Mouse (Mus musculus) forebrain, embryonic 14.5 days (tissue): Measurements from ENCODE around the gene Slc7a11. TPM values are rescaled to one million over a fixed set of nuclear protein-coding genes. Genes with fewer than 3 reads are reported as not detected.
A peak's percentile ranks its signal among the peaks of the same experiment; 100 is the strongest.

Experiments
- ATAC-seq: fragments of 200-750 bp; cut with Nextera tagmentation; 2 replicates; pipeline ENCODE4 v1.8.0; 2017; ENCODE audit warnings: mild to moderate bottlenecking, moderate library complexity
- DNase-seq: peaks from one replicate; pipeline ENCODE4 v3.0.0-alpha.2; 2015; ENCODE audit warnings: low spot score
- H3K27ac ChIP-seq: fragments of 300-500 bp; sonication (generic); 2 replicates; pipeline ENCODE4 v1.5.1; 2014; ENCODE audit warnings: low read depth, mild to moderate bottlenecking, control low read depth, low read length, moderate library complexity
- H3K27me3 ChIP-seq: fragments of 300-500 bp; sonication (generic); replicated peaks from 2 replicates; pipeline ENCODE4 v1.6.1; 2014; ENCODE audit warnings: low read length, control low read depth, mixed read lengths; ENCODE audit not compliant: control insufficient read depth, insufficient read depth
- H3K36me3 ChIP-seq: fragments of 300-500 bp; sonication (generic); 2 replicates; pipeline ENCODE4 v1.6.1; 2014; ENCODE audit warnings: low read length, control low read depth; ENCODE audit not compliant: control insufficient read depth, insufficient read depth
- H3K4me1 ChIP-seq: fragments of 300-500 bp; sonication (generic); 2 replicates; pipeline ENCODE4 v1.6.1; 2014; ENCODE audit warnings: antibody characterized with exemption, low read length, control low read depth; ENCODE audit not compliant: control insufficient read depth, insufficient read depth
- H3K4me2 ChIP-seq: fragments of 300-500 bp; sonication (generic); 2 replicates; pipeline ENCODE4 v1.6.1; 2014; ENCODE audit warnings: mild to moderate bottlenecking, control low read depth, low read length
- H3K4me3 ChIP-seq: fragments of 300-500 bp; sonication (generic); 2 replicates; pipeline ENCODE4 v1.5.1; 2014; ENCODE audit warnings: low read depth, low read length, control low read depth
- H3K9ac ChIP-seq: fragments of 300-500 bp; sonication (generic); 2 replicates; pipeline ENCODE4 v1.6.1; 2014; ENCODE audit warnings: mild to moderate bottlenecking, low read length, control low read depth, moderate library complexity
- H3K9me3 ChIP-seq: fragments of 300-500 bp; sonication (generic); replicated peaks from 2 replicates; pipeline ENCODE4 v1.6.1; 2016; ENCODE audit warnings: low read length, control low read depth, mixed read lengths; ENCODE audit not compliant: control insufficient read depth
- WGBS: fragments of 180-500 bp; shearing (Covaris S2); extraction: QIAGEN DNeasy Blood & Tissue Kit; methylation state at CpG from one replicate; pipeline ENCODE4 v1.1.7; 2014; 5-methylcytosine and 5-hydroxymethylcytosine counted together
- polyA plus RNA-seq: library from polyadenylated mRNA; unstranded; fragments of >200 nt; fragmentation: Nextera tagmentation; extraction: Ambion mirVana; gene quantifications from 2 replicates; pipeline ENCODE4 v1.2.1, GENCODE M21; 2014

The Slc7a11 gene
- polyA plus RNA-seq, 1 experiment from 2014 or later: 1.9 TPM

DNA sequence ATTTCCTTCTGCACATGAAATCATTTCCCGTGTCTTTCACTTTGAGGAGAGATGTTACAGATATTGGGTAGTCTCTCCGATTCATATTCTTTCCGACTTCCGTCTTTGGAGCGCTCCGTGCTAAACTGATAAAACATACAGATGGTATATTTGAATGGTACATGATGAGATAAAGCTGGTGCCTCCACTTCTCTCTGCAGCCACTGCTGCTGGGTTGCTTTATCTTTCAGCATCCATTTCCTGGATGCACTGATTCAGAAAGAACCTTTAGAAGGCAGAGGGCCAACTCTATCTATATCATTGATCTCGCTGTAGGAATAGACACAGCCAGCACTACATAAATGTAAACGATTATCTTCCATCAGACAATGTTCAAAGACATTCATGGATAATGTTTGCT lies 12.6 kb downstream of the Slc7a11 start:
- DNase-seq: no peak
- H3K27ac ChIP-seq: no peak overlapping the region
- no peak for ATAC-seq
- WGBS: 97% methylated on average over 8 of the region's 8 CpGs
- no peak overlapping the region for H3K4me3 ChIP-seq
- no peak overlapping the region for H3K4me2 ChIP-seq
- no peaks in the 10 kb centered on the region for H3K4me1 ChIP-seq
- no peaks in the 10 kb centered on the region for H3K36me3 ChIP-seq
- no peak overlapping the region for H3K9ac ChIP-seq
- no peaks in the 10 kb centered on the region for H3K9me3 ChIP-seq
- H3K27me3 ChIP-seq: no peaks in the 10 kb centered on the region

DNA sequence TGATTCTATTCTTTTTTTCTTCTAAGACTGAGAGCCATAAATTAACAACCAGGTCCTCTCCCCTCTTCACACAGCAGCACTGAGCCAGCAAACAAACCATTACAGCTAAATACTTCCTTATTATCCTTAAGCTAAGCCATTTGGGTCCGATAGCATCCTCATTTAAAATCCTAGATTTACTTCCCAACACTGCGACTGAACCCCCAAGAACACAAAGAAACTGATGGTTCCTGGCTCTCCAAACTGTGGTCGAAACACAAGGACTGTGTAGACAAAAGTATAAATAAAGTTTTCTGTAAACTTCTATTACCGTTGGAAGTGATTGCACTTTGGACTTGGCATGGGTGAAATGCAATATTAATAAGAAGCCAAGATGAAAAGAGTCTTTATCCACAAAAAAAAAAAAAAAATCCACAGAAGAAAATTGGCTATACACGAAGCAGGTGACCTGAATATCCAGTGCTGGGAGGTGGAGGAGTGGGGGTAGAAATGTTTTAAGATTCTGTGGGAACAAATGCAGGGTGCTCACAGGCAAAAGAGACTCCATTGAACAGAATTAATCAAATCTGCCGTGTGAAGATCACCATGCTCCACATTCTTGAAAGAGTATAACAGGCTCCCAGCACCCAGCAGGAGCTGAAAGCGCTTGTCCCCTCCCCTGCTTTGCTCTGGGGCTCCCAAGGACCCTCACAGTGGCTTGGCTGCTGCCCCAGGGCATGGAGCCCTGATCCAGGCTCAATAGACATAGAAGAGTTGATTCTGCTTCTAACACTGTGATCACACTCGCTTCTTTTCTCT lies 21.7 kb downstream of the Slc7a11 start:
- H3K4me3 ChIP-seq: no peak overlapping the region
- no peaks in the 10 kb centered on the region for H3K36me3 ChIP-seq

DNA sequence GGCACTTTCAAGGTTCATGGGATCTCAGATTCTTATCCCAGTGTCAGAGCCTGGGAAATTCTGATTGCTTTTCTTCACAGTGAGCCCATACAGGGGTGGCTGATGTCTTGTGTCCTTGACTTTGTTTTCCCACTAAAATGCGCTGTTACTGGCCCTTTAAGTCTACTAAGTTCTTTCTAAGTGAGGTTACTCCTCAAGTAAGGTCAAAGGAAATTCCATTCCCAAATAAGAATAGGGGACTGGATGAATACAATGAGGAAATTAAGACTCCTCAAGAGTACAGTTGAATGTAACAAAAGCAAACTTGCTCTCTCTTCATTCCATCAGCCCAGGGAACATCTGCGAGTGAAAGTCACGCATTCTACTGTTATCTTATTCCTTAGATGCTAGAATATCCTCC lies 24.3 kb downstream of the Slc7a11 start:
- Histone ChIP-seq H3K4me1 (peaks cover 9% of the 10 kb centered on the region; the same call in 1 of the 2 replicates), H3K27me3 (no peaks in the 10 kb centered on the region), H3K36me3 (no peaks in the 10 kb centered on the region), H3K9ac (no peak overlapping the region), H3K4me3 (no peak overlapping the region), H3K27ac (no peak overlapping the region), H3K4me2 (no peak overlapping the region), H3K9me3 (no peaks in the 10 kb centered on the region)
- 85% methylated on average over 3 of the region's 3 CpGs for WGBS
- ATAC-seq (no peak), DNase-seq (no peak)

More for the DNA sequence above, 21.7 kb downstream of the Slc7a11 start:
- Histone ChIP-seq H3K27me3 (no peaks in the 10 kb centered on the region), H3K4me2 (no peak overlapping the region), H3K4me1 (peaks cover 9% of the 10 kb centered on the region; the same call in 1 of the 2 replicates), H3K9me3 (no peaks in the 10 kb centered on the region), H3K27ac (no peak overlapping the region), H3K9ac (no peak overlapping the region)
- peak; percentile 80 for DNase-seq
- whole genome bisulfite sequencing: 4% methylated on average over 8 of the region's 8 CpGs
- peak; percentile 92 for ATAC-seq

DNA sequence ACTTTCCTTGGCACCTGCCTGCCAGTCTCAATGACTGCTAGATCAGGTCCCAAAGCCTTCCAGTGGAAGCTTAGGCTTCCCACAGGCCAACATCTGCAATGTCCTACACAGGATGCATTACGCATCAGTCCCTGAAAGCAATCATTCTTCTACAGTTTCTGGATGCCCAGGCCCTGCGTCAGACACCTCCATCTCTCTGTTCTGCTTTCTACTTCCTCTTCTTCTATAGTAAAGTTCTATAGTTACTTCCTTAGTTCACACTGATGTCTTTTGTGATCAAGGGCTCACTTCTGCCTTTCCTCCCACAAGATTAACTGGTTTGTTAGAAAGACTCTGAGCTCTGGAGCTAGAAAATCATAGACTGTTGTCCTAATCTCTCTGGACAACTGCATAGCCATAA lies 36.6 kb downstream of the Slc7a11 start:
- no peak overlapping the region for H3K4me2 ChIP-seq
- DNase-seq: no peak
- 95% methylated on average over 2 of the region's 2 CpGs for WGBS

DNA sequence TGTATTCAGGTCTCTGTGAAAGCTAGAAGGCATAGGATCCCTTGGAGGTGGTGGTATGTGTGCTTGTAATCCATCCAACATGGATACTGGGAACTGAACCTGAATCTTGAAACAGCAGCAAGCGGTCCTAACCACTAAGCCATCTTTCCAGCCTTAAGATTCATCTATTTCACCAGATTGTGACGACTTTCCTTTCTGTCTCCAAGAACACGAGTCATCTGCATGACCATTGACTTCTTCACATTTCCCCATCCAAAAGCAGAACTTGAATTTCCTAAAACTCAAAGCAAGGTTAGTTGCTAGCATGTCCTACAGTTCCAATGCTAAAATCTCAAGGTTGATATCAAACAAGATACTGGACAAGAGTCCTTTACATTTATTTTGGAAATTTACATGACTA lies 37.5 kb downstream of the Slc7a11 start:
- no peaks in the 10 kb centered on the region for H3K36me3 ChIP-seq
- no peaks in the 10 kb centered on the region for H3K4me1 ChIP-seq
- no peak overlapping the region for H3K27ac ChIP-seq
- no peak overlapping the region for H3K4me2 ChIP-seq
- H3K27me3 ChIP-seq: no peaks in the 10 kb centered on the region
- ATAC-seq: no peak
- no peaks in the 10 kb centered on the region for H3K9me3 ChIP-seq
- DNase-seq: no peak
- H3K4me3 ChIP-seq: no peak overlapping the region
- 88% methylated on average over 3 of the region's 3 CpGs for WGBS
- no peak overlapping the region for H3K9ac ChIP-seq

More for the DNA sequence above, 36.6 kb downstream of the Slc7a11 start:
- no peak for ATAC-seq
- no peaks in the 10 kb centered on the region for H3K4me1 ChIP-seq
- no peak overlapping the region for H3K27ac ChIP-seq
- H3K4me3 ChIP-seq: no peak overlapping the region
- H3K36me3 ChIP-seq: no peaks in the 10 kb centered on the region
- no peak overlapping the region for H3K9ac ChIP-seq
- no peaks in the 10 kb centered on the region for H3K27me3 ChIP-seq
- H3K9me3 ChIP-seq: no peaks in the 10 kb centered on the region

DNA sequence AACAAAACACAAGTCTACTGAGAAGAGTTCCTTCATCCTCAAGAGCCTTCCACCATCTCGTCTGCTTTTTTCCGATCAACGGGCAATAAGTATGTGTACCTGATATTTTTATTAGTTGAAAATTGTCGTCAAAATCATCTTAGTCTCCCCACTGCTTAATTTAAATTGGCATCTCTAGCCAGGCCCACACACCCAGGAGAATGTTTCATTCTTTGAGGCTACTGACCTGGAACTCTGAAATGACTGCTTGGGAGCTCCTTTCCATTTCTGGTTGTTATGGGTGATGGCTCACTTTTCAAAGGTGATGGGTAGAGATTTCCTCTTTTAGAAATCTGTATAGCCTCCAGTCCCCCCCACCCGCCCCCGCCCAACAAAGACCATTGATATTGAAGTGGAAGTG lies 54.6 kb downstream of the Slc7a11 start:
- H3K27me3 ChIP-seq: no peaks in the 10 kb centered on the region
- WGBS: 89% methylated on average over 6 of the region's 6 CpGs
- H3K4me2 ChIP-seq: no peak overlapping the region
- H3K27ac ChIP-seq: no peak overlapping the region
- no peaks in the 10 kb centered on the region for H3K36me3 ChIP-seq
- H3K4me3 ChIP-seq: no peak overlapping the region
- no peaks in the 10 kb centered on the region for H3K4me1 ChIP-seq
- no peak overlapping the region for H3K9ac ChIP-seq
- H3K9me3 ChIP-seq: peaks cover 4% of the 10 kb centered on the region; the same call in 1 of the 2 replicates
- ATAC-seq (no peak), DNase-seq (no peak)

DNA sequence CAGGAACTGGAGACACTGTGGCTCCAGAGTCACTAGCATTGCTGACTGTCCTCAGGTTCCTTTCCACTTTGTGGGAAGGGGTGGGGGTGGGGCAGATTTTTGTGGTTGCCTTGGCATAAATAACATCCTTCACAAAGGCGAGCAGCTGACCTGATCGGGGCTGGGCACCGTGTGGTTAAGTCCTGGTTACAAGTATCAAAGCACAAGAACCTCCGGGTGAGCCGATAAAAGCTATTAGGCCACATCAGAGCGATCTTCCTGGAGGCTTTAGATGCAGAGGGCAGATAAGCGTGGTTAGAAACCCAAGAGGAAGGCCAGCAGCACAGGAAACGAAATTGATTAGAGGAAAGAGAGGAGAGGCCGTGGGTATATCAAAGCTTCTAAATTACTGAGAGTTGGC lies 55.1 kb downstream of the Slc7a11 start:
- DNase-seq (no peak), ATAC-seq (no peak)
- Histone ChIP-seq H3K4me2 (no peak overlapping the region), H3K9me3 (peaks cover 4% of the 10 kb centered on the region; the same call in 1 of the 2 replicates), H3K9ac (no peak overlapping the region), H3K27ac (no peak overlapping the region), H3K4me1 (no peaks in the 10 kb centered on the region), H3K27me3 (no peaks in the 10 kb centered on the region), H3K36me3 (no peaks in the 10 kb centered on the region), H3K4me3 (no peak overlapping the region)
- 67% methylated on average over 9 of the region's 9 CpGs for WGBS

DNA sequence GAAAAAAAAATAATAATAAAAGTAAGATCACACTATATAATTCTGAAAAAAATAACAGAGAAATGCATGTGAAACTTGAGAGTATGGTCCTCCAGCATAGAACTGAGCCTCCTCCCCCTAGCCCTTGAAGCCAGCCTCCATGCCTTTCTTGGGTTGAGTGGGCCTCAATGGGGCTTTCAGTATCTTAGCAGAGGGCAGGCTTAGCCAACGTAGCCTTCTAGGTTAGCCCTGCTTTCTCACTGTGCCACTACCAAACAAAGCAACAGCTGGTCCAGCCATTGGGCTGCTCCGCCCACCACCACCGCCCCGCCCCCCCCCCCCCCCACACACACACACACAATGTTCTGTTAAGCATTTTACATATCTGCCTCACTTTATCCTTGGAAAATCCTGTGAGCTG lies 56.1 kb downstream of the Slc7a11 start:
- Histone ChIP-seq H3K9me3 (peaks cover 4% of the 10 kb centered on the region; the same call in 1 of the 2 replicates), H3K27ac (no peak overlapping the region), H3K36me3 (no peaks in the 10 kb centered on the region), H3K27me3 (no peaks in the 10 kb centered on the region), H3K4me2 (no peak overlapping the region), H3K9ac (no peak overlapping the region), H3K4me1 (0 out of 2 replicates have a peak, but pooled peaks cover 5% of the 10 kb centered on the region), H3K4me3 (no peak overlapping the region)
- WGBS: 32% methylated on average over 4 of the region's 4 CpGs
- no peak for ATAC-seq
- no peak for DNase-seq

DNA sequence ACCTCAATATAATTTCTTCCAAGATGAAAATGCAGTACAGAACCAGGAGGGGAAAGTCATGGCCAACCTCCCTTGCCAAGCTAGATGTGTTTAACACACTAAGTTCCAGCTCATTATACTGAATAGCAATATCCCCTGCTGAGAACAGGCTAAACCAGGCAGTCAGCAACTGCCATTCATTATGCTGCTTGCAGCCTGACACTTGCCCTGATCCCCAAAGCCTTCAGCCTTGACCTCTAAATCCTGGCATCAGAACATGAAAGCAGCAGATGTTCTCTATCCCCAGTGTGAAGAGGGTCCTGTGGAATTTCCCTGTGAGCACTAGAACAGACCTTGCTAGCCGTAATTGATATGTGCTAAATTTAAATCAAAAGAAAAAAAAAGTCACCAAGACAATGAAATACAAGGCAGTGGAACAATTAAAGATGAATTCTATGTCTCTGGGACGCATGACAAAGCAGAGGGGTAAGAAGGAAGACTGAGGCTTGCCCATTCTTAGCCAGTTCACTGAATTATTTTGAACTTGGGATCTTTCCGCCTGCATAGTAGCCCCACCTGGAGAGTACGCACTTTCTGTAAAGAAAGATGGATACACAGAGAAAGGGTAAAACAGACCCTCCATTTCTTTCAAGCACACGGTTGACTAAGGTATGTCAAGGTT lies 56.7 kb downstream of the Slc7a11 start:
- DNase-seq (peak; percentile 55), ATAC-seq (no peak)
- 65% methylated on average over 5 of the region's 5 CpGs for WGBS

More for the DNA sequence above, 56.7 kb downstream of the Slc7a11 start:
- no peak overlapping the region for H3K4me3 ChIP-seq
- peaks cover 4% of the 10 kb centered on the region; the same call in 1 of the 2 replicates for H3K9me3 ChIP-seq
- H3K27ac ChIP-seq: no peak overlapping the region
- no peaks in the 10 kb centered on the region for H3K36me3 ChIP-seq
- 0 out of 2 replicates have a peak, but pooled peaks cover 6% of the 10 kb centered on the region for H3K4me1 ChIP-seq
- H3K9ac ChIP-seq: no peak overlapping the region
- no peak overlapping the region for H3K4me2 ChIP-seq
- no peaks in the 10 kb centered on the region for H3K27me3 ChIP-seq
